Mouse (Mus musculus) c-Kit-positive CD71-positive TER-119-negative erythroid progenitor cells, embryonic 14.5 days (primary cell): ENCODE measurements at regions not wholly inside any gene's neighbourhood (a gene's known extent, or its start where the extent isn't known, plus 50 kb on each side); places are given as distances from the start of the nearest gene placed in this dataset.

ENCODE experiments used
- DNase-seq: peaks from one replicate; pipeline ENCODE4 v3.0.0-alpha.2; 2013; ENCODE audit warnings: low read depth

DNA sequence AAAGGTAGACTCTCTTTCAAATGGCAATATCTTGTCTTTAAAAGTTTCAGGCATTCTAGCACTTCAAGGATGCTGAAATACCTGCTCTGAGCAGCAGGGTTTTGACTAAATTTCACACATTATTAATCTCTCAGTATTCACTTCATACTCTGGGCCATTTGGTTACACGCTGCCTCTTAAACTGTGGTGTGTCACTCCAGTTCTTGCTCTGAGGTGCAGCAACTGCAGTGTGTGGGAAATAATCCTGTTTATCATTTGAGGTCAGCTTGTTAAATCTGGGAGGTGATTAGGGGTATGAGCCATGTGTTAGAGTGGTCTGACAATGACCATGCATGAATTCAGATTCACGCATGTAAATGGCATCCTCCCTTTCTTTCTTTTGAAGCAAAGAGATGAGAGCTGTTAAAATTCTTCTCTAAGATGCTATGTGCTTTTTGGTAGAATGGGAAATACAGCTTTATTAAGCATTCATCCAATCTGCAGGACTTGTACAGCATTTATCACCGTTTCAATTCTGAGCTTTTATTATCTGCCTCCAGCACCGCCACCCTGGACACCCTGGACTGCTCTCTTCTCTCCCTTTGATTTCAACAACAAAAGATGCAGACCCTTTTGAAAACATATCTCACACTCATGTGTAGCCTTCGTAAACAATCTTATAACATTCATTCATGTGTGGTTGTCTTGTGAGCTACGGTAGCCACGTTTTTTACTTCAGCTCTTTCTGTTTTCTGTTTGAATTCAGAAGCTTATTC is 362.4 kb upstream of the Gm38303 start:
- no peak for DNase-seq

DNA sequence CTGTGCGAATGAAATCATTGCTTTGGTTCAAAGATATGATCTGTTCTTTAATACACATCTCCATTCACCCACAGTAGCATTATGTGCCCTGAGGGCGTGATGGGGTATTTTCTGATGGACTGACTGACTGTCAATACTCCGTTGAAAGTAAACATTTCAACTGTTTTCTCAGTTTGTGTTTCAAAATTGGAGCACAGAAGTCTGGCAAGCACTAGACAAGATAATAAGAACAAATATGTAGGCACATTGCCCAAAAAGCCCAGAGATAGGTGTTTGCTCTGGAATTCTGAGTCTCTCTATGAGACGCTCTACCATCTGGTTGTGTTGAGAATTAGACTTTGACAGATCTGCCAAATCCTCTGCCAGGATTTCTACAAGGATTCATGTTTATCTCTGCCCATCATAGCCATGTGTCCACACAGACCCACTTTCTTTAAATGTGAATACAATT is 350.0 kb upstream of the Gm38303 start:
- DNase-seq: no peak

DNA sequence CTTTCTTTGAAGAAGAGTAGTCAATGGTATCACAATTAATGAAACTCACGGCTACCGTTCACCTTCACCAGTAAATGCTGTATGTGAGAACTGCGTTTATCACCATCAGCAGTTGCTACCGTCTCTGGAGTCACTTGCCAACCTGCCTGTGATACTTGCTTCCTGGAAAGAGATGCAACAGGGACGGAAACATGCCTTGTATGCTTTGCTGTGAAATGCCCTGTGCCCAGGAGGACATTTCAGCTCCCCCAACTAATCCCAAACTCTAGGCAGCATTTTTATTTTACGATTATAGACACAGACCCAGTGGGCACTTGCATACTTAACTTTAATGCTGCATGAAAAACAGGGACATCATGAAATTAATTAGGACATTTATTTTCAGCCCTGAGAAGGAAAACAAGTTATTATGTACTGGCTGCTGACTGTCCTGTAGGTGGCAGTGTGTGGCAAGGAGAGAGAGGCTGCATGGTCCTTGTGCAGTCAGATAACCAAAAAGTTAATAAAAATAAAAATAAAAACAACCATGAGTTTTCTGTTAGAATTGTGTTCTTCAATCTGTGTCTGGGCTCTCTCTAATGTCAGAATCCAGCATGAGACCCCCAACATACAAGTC is 349.5 kb upstream of the Gm38303 start:
- DNase-seq: peak; percentile 1

- no peak for DNase-seq
Measured at GRCm38 (mm10) chr3:10681938-10682337, 346.5 kb upstream of the Gm38303 start.

GRCm38 (mm10) chr3:10647975-10648511 is 312.6 kb upstream of the Gm38303 start:
- no peak for DNase-seq
